Mouse (Mus musculus) cerebellum, adult 11 months (tissue): Measurements from ENCODE around the gene Ccdc120.

Experiments
- DNase-seq: peaks from one replicate; pipeline ENCODE4 v3.0.0; 2022

The Ccdc120 gene

DNA sequence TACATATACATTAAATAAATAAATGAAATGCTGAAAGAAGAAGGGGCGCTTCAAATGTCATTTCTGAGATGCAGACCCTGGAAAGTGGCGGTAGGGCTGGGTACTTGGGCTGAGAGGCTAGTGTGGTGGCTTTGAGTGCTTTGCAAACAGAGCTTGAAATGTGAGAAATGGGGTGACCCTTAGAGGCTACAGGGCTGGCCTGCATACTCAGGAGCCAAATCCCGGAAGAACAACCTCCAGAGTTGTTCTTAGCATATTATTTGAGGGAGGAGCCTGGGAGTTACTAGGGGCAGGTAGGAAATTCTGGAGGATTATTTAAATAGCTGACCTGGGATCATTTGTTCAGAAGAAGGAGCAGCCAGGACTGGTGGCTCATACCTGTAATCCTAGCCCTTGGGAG, 60.2 kb downstream of the Ccdc120 start:
- DNase-seq = no peak

DNA sequence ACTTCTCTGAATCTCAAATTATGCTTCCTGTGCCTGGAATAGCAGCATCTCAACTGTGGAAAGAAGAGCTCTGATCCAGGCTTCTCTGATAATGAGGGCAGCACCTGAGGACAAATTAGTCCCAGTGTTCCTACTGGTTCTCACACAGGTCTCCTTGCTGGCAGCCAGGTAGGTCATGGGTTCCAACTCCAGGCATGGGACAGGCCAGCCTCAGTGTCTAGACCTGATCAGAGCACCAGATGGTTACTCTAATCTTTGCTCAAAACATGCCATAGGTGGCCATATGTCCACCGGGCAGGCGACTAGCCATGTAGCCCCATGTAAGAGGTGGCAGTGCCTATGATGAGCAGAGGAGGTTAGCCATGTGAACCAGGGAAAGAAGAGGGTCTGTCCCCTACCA, 62.4 kb downstream of the Ccdc120 start:
- DNase-seq = no peak
